Mouse (Mus musculus) midbrain, embryonic 15.5 days (tissue): ENCODE data around the gene Atp2b4. TPM values are rescaled to one million over a fixed set of nuclear protein-coding genes. Genes with fewer than 3 reads are reported as not detected.

Source experiments
- ATAC-seq: fragments of 200-750 bp; cut with Nextera tagmentation; replicated peaks from 2 replicates; pipeline ENCODE4 v1.8.0; 2017; ENCODE audit warnings: moderate TSS enrichment
- H3K27ac ChIP-seq: fragments of 300-500 bp; sonication (generic); 2 replicates; pipeline ENCODE4 v1.5.1; 2015; ENCODE audit warnings: mild to moderate bottlenecking, inconsistent platforms
- H3K27me3 ChIP-seq: fragments of 300-500 bp; sonication (generic); replicated peaks from 2 replicates; pipeline ENCODE4 v1.6.1; 2015; ENCODE audit warnings: inconsistent platforms
- H3K36me3 ChIP-seq: fragments of 300-500 bp; sonication (generic); replicated peaks from 2 replicates; pipeline ENCODE4 v1.6.1; 2015; ENCODE audit warnings: inconsistent platforms
- H3K4me1 ChIP-seq: fragments of 300-500 bp; sonication (generic); 2 replicates; pipeline ENCODE4 v1.6.1; 2015; ENCODE audit warnings: inconsistent platforms
- H3K4me2 ChIP-seq: fragments of 300-500 bp; sonication (generic); 2 replicates; pipeline ENCODE4 v1.6.1; 2015; ENCODE audit warnings: inconsistent platforms, mild to moderate bottlenecking, moderate library complexity
- H3K4me3 ChIP-seq: fragments of 300-500 bp; sonication (generic); 2 replicates; pipeline ENCODE4 v1.5.1; 2015; ENCODE audit warnings: mild to moderate bottlenecking, inconsistent platforms
- H3K9ac ChIP-seq: fragments of 300-500 bp; sonication (generic); 2 replicates; pipeline ENCODE4 v1.6.1; 2015; ENCODE audit warnings: mild to moderate bottlenecking, inconsistent platforms
- H3K9me3 ChIP-seq: fragments of 300-500 bp; sonication (generic); 2 replicates; pipeline ENCODE4 v1.6.1; 2016; ENCODE audit warnings: inconsistent platforms
- WGBS: fragments of 180-500 bp; shearing (Covaris S2); methylation state at CpG from one replicate; pipeline ENCODE4 v1.1.7; 2015; ENCODE audit warnings: mixed read lengths; 5-methylcytosine and 5-hydroxymethylcytosine counted together
- polyA plus RNA-seq: library from polyadenylated mRNA; unstranded; fragments of >200 nt; fragmentation: Nextera tagmentation; extraction: Ambion mirVana; gene quantifications from 2 replicates; pipeline ENCODE4 v1.2.1, GENCODE M21; 2015

Gene Atp2b4
- polyA plus RNA-seq = 11.3 and 11.6 TPM in 2 replicates

- Histone ChIP-seq H3K27ac (0 out of 2 replicates have a peak within 1 kb of the TSS, but pooled peaks have one; percentile 5), H3K36me3 (no peaks in the 10 kb centered on the region)
- WGBS = under 1% methylated on average over 16 of the region's 16 CpGs
Measured at GRCm38 (mm10) chr1:133800948-133801393, at the start of gene Atp2b4. Gene Atp2b4 (minus strand): TSS chr1:133801041.

DNA sequence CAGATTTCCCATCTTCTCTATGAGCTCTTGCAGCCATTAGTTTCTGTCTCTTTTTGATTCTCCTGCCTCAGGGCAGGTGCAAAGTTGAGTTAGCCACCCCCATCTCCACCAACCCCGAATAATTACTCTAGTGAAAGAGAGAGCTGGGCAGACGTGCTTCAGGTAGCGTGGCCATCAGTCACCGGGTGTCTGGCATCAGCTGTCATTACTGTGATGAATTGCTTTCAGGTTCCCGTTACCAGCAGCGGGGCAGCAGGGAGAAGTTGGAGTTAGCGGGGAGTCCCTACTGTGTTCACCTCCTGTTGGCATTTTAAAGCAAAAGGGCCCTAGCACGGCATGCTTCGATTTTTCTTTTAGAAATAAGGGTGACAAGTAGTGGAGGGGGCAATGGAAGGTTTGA, 43.9 kb upstream of the Atp2b4 start:
- Histone ChIP-seq H3K4me1 (peaks cover 16% of the 10 kb centered on the region), H3K27me3 (no peaks in the 10 kb centered on the region), H3K9ac (no peak overlapping the region)

More at GRCm38 (mm10) chr1:133800948-133801393, at the start of gene Atp2b4:
- Histone ChIP-seq H3K4me2 (peak within 1 kb of the TSS; percentile 95), H3K9ac (peak within 1 kb of the TSS; percentile 44), H3K4me1 (peaks cover 33% of the 10 kb centered on the region), H3K9me3 (no peaks in the 10 kb centered on the region), H3K4me3 (peak within 1 kb of the TSS; percentile 52), H3K27me3 (0 out of 2 replicates have a peak, but pooled peaks cover 4% of the 10 kb centered on the region)
- peak; percentile 85 for ATAC-seq

DNA sequence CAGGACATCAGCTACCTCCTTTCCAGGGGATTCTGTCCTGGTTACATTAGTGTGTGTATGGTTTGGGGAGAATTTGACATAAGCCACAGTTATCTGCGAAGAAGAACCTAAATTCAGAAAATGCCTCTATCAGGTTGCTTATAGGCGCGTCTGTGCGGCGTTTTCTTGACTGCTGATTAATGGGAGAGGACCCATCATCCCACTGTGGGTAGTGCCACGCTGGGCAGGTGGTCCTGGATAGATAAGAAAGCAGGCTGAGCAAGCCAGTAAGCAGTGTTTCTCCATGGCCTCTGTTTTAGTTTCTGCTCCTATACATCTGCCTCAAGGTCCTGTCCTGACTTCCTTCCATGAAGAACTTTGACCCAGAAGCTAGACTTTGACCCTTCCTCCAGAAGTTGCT, 43.1 kb upstream of the Atp2b4 start:
- Histone ChIP-seq H3K27me3 (no peaks in the 10 kb centered on the region), H3K4me2 (no peak overlapping the region), H3K27ac (no peak overlapping the region), H3K9me3 (no peaks in the 10 kb centered on the region), H3K4me3 (no peak overlapping the region), H3K4me1 (peaks cover 16% of the 10 kb centered on the region), H3K36me3 (no peaks in the 10 kb centered on the region), H3K9ac (no peak overlapping the region)
- ATAC-seq = no peak
- 91% methylated on average over 6 of the region's 6 CpGs for WGBS

More for the DNA sequence above, 43.9 kb upstream of the Atp2b4 start:
- no peaks in the 10 kb centered on the region for H3K9me3 ChIP-seq
- H3K4me2 ChIP-seq = no peak overlapping the region
- no peaks in the 10 kb centered on the region for H3K36me3 ChIP-seq
- no peak overlapping the region for H3K27ac ChIP-seq
- 36% methylated on average over 9 of the region's 9 CpGs for WGBS
- ATAC-seq = no peak
- no peak overlapping the region for H3K4me3 ChIP-seq

GRCm38 (mm10) chr1:133843370-133843769, 42.5 kb upstream of the Atp2b4 start:
- Histone ChIP-seq H3K4me1 (peaks cover 16% of the 10 kb centered on the region), H3K9me3 (no peaks in the 10 kb centered on the region), H3K4me3 (no peak overlapping the region), H3K36me3 (no peaks in the 10 kb centered on the region), H3K4me2 (no peak overlapping the region), H3K9ac (no peak overlapping the region), H3K27ac (no peak overlapping the region), H3K27me3 (no peaks in the 10 kb centered on the region)
- 51% methylated on average over 4 of the region's 4 CpGs for WGBS
- ATAC-seq = no peak

DNA sequence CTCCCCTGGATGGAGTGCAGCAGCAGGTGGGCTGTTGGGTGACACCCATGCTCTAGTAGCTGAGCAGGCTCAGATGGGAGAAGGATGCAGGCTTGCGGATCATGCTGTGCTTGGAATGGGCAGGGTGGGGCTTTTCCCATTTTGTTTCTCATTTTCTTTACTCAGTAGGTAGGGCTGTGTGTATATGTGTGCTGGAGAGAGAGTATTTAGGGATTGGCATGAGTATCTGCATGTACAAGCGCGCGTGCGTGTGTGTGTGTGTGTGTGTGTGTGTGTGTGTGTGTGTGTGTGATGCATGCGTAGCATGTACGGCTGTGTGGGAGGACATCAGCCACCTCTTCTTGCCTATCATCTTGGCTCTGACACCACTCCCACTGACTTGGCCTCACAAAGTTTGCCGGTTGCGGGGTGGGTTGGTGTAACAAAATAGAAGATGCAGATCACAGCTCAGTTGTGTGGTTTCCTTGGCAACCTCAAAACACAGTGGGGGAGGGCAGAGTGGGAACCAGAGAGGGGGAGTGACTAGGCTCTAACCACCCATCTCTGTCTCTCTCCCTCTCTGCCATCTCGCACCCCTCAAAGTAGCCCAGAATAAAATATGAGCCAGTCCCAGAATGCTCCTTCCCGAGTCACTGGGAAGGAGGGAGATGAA, 41.4 kb upstream of the Atp2b4 start:
- 56% methylated on average over 11 of the region's 11 CpGs for WGBS
- H3K4me1 ChIP-seq = peaks cover 16% of the 10 kb centered on the region
- no peaks in the 10 kb centered on the region for H3K27me3 ChIP-seq
- no peak overlapping the region for H3K27ac ChIP-seq
- H3K4me2 ChIP-seq = no peak overlapping the region
- ATAC-seq = peak; percentile 56
- no peaks in the 10 kb centered on the region for H3K9me3 ChIP-seq
- no peak overlapping the region for H3K9ac ChIP-seq
- no peak overlapping the region for H3K4me3 ChIP-seq
- no peaks in the 10 kb centered on the region for H3K36me3 ChIP-seq

- Histone ChIP-seq H3K9me3 (no peaks in the 10 kb centered on the region), H3K4me1 (peaks cover 16% of the 10 kb centered on the region), H3K9ac (no peak overlapping the region), H3K27me3 (no peaks in the 10 kb centered on the region), H3K36me3 (no peaks in the 10 kb centered on the region), H3K4me3 (no peak overlapping the region), H3K27ac (no peak overlapping the region), H3K4me2 (no peak overlapping the region)
- no peak for ATAC-seq
- WGBS = 92% methylated on average over 15 of the region's 15 CpGs
Measured at GRCm38 (mm10) chr1:133841171-133841926, 40.5 kb upstream of the Atp2b4 start.

DNA sequence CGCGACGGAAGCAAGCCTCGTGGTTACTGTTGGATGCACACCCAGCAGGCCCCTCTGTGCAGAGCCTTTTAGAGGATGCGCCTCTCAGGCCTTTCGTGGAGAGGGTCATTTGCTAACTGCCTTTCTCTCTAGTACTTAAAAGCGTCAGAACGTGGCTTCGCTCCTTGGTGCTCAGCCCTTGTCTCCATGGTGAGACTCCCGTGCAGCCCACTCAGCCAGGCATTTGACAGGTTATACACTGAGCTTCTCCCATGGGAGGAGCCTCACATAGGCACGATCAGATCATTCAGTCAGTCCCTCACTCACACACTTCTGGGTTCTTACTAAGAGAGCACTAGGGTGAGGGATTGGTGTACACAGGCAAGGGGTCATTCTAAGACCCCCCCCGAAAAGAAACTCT, 39.7 kb upstream of the Atp2b4 start:
- Histone ChIP-seq H3K4me1 (peaks cover 16% of the 10 kb centered on the region), H3K27me3 (no peaks in the 10 kb centered on the region), H3K9ac (no peak overlapping the region), H3K4me2 (no peak overlapping the region), H3K27ac (no peak overlapping the region), H3K36me3 (no peaks in the 10 kb centered on the region), H3K9me3 (no peaks in the 10 kb centered on the region), H3K4me3 (no peak overlapping the region)
- WGBS = 37% methylated on average over 12 of the region's 12 CpGs
- ATAC-seq = peak; percentile 37; the same call in 1 of the 2 replicates

- no peak overlapping the region for H3K4me2 ChIP-seq
- no peaks in the 10 kb centered on the region for H3K27me3 ChIP-seq
- 77% methylated on average over 6 of the region's 6 CpGs for WGBS
- H3K4me3 ChIP-seq = no peak overlapping the region
- H3K27ac ChIP-seq = no peak overlapping the region
- ATAC-seq = no peak
- H3K4me1 ChIP-seq = no peaks in the 10 kb centered on the region
- H3K9ac ChIP-seq = no peak overlapping the region
- H3K9me3 ChIP-seq = no peaks in the 10 kb centered on the region
- H3K36me3 ChIP-seq = no peaks in the 10 kb centered on the region
Measured at GRCm38 (mm10) chr1:133834309-133834708, 33.5 kb upstream of the Atp2b4 start.

- H3K9ac ChIP-seq = no peak overlapping the region
- 54% methylated on average over 5 of the region's 5 CpGs for WGBS
- no peak overlapping the region for H3K4me2 ChIP-seq
- H3K27me3 ChIP-seq = no peaks in the 10 kb centered on the region
- H3K36me3 ChIP-seq = no peaks in the 10 kb centered on the region
- no peak for ATAC-seq
- no peak overlapping the region for H3K4me3 ChIP-seq
- H3K9me3 ChIP-seq = no peaks in the 10 kb centered on the region
- H3K27ac ChIP-seq = no peak overlapping the region
- no peaks in the 10 kb centered on the region for H3K4me1 ChIP-seq
Measured at GRCm38 (mm10) chr1:133832781-133833180, 31.9 kb upstream of the Atp2b4 start.

- Histone ChIP-seq H3K4me3 (no peak overlapping the region), H3K4me2 (no peak overlapping the region), H3K27me3 (no peaks in the 10 kb centered on the region), H3K27ac (0 out of 2 replicates have a peak overlapping the region, but pooled peaks have one; percentile 23), H3K9me3 (no peaks in the 10 kb centered on the region), H3K4me1 (peaks cover 11% of the 10 kb centered on the region), H3K36me3 (no peaks in the 10 kb centered on the region), H3K9ac (no peak overlapping the region)
- no peak for ATAC-seq
- WGBS = 68% methylated on average over 7 of the region's 7 CpGs
Measured at GRCm38 (mm10) chr1:133826193-133826592, 25.4 kb upstream of the Atp2b4 start.

DNA sequence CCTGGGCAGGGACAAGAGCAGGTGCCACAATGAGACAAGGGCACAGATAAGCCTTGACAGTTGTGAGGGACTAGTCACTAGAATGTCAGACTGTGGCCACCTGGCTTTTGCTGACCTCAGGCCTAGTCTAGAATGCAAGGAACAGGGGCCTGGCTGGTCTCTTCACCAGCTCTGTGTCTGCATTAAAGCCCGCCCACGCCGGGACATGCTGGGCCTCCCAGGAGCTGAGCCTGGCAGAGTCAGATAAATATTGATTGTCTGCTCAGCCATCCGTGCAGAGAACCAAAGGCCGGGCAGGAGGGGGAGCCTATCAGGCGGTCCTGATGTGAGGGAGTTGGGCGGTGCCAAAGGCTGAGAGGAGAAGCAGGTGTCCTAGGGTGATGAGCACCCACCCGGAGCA, 24.7 kb upstream of the Atp2b4 start:
- Histone ChIP-seq H3K9me3 (no peaks in the 10 kb centered on the region), H3K9ac (no peak overlapping the region), H3K4me3 (no peak overlapping the region), H3K27ac (peak overlapping the region; percentile 36; the same call in 1 of the 2 replicates), H3K4me1 (peaks cover 11% of the 10 kb centered on the region), H3K27me3 (no peaks in the 10 kb centered on the region), H3K36me3 (no peaks in the 10 kb centered on the region), H3K4me2 (no peak overlapping the region)
- WGBS = 7% methylated on average over 8 of the region's 8 CpGs
- ATAC-seq = peak; percentile 43; the same call in 1 of the 2 replicates

DNA sequence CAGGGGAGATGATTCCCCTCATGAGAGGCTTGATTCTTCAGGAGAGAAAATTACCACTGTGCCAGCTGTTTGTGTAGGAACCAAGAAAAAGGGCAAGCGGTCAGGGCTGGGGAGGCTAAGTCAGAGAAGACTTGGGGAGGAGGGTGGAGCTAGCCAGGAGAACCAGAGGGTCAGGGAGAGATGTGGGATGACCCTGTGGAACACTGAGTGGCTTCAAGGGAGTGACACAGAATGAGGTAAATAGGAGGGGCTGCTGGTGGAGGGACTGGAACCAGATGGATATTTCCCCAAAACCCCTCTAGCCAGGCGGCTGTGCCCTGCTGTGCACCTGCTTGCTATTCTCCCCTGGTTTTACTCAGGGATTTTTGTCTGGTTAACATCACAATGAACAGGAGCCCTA, 24.3 kb upstream of the Atp2b4 start:
- Histone ChIP-seq H3K4me3 (no peak overlapping the region), H3K4me1 (peaks cover 11% of the 10 kb centered on the region), H3K9ac (no peak overlapping the region), H3K27me3 (no peaks in the 10 kb centered on the region), H3K27ac (peak overlapping the region; percentile 36; the same call in 1 of the 2 replicates), H3K36me3 (no peaks in the 10 kb centered on the region), H3K9me3 (no peaks in the 10 kb centered on the region), H3K4me2 (no peak overlapping the region)
- 42% methylated on average over 2 of the region's 2 CpGs for WGBS
- ATAC-seq = 0 out of 2 replicates have a peak, but pooled peaks have one; percentile 6
